Mouse (Mus musculus): Measurements from ENCODE around the gene Fam120b. TPM values are rescaled to one million over a fixed set of nuclear protein-coding genes. Genes with fewer than 3 reads are reported as not detected.

Gene Fam120b
- 10 to 100 TPM; 19.2 to 23.6 TPM for total RNA-seq (2021)
- long read RNA-seq, experiment 1, full-length matches to known transcripts, result 10 of 22 reads
- long read RNA-seq, experiment 1, partial matches to known transcripts, result 7 of 22 reads
- long read RNA-seq, experiment 1, other reads (novel, unspliced or antisense), result 5 of 22 reads
- long read RNA-seq, experiment 2, full-length matches to known transcripts, result 12 of 47 reads
- long read RNA-seq, experiment 2, partial matches to known transcripts, result 24 of 47 reads
- long read RNA-seq, experiment 2, other reads (novel, unspliced or antisense), result 11 of 47 reads

DNA sequence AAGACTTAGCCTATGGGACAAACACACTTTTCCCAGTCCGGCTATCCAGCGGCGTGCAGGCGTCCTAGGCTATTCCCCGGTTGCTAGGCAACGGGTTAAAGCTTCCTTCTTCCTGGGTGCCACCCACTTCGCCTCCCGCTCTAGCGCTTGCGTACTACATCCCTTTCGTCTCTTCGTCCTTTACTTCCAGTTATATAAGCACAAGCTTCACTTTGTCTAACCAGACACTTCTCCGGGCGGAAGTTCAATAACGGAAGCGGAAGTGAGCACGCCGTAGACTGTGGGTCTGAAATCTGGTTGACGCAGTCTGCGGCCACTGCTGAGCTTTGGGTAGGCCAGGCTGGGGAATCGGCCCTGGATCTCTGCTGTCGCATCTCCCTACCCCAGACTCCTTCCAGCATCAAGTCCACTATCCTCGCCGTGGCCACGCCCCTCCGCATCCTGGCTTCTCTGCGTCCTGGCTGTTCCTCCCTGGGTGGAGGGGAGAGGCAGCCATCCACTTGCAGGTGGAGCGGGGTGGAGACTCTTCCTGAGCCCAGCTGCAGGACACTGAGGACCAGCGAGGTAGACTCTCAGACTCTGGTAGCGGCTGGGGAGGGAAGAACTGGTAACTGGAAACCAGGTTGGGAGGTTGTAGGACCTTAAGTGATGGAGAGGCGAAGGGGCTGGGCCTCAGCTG, at the start of gene Fam120b:
Fam120b (plus strand) TSS at position 206 of the 679 bp plus-strand sequence.
- DNase-seq (ENCODE audit: low spot score in 2 of 2), result peak; percentile 43 to 71

DNA sequence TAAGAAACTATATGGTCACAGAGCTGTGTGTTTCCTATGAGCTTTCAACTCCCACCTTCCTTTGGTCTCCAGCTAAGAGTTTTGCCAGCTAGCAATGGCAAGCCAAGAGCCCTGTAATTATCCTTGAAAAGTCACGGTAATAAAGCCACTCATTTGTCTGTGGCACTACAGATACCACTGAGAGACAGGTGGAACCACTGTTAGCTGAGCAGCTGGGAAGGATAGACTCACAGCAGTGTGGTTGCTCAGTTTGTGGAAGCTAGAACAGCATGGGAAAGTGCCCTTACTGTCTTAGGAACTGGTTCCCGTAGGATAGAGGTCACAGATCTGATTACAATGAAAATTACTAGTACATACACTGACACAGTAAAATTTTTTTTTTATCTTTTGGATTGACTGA, 45.9 kb upstream of the Fam120b start:
- DNase-seq (ENCODE audit: low spot score in 2 of 2), result no peak

DNA sequence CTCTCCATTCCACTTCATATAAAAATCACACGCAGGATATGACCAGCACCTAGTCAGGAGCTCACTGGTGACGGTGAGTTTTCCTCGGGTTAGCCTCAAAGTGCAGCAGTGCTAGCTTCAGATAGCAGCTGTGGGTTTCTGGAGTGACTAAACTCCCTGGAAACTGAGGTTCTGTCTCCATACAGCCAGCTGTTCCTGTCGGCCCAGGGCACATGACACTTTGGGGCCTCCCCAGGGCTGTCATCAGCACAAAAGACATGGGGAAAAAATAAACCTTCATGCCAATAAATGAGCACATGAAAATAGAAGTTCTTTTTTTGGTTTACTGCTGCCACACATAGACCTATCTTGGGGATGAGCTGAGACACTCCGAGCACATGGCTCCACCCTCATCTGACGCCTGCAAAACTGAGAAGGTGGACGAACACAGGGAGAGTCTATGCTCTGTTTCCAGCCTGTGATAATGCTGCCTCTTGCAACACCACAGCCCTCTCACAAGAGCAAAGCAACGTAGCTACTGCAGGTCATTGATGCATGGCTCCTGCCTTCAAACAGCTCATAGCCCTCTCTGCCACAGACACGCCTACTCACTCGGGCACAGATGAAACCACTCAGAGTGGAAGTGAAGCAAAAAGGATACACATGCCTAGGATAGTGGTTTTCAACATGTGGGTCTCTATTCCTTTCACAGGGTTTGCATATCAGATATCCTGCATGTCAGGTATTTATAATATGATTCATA, 43.0 kb upstream of the Fam120b start:
- no peak for DNase-seq (ENCODE audit: low spot score in 2 of 2)

DNA sequence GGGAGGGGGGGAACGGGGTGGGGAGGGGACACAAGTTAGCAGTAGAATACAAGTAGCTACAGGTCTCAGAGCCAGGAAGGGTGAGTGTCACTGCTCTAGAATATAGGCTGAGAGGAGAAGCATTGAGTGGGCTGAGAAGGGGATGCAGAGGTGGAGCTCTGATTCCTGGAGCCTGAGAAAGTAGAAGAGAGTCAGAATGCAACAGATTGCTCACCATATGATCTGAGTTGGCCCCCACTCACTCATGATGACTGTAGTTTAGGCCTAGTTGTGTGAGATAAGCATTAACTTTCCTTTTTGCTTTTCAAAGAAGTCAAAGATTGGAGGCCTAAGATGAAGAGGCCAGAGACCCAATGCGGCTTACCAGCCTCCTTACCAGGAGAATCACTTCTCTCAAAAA, 42.0 kb upstream of the Fam120b start:
- DNase-seq (ENCODE audit: low spot score in 2 of 2), result no peak

DNA sequence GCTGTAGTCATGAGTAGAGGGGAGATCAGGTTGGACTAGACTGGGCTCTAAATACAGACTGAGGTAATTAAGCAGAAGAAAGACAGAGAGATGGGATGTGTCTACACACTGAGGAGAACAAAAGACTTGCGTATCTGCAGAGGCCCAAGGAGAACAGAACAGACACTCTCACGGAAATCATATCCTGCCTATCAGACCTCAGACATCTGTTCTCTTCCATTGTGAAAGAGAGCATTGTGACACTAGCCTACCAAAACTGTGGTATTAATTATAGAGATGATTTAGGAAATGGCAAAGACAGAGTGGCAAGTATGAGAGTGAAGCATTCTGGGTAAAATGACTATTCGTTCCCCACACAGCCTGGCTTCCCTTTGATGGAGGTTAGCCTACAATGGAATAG, 40.9 kb upstream of the Fam120b start:
- no peak for DNase-seq (ENCODE audit: low spot score in 2 of 2)

DNA sequence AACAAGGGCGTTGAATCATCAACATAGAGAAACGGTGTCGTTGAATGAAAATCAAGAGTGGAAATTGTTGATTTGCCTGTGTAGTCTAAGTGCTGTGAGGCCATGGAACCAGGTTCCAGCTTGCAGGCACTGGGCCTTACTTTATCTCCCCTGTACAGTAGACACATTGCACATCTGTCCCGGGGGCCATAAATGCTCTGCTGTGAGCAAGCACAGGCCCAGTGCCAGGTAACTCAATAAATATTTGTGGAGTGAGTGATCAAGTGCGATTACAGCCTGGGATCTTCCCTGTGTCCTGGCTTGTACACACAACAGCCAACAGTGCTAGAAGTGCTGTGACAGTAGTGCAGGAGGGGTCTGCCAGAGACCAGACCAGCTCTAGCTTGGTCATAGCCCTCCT, 39.5 kb upstream of the Fam120b start:
- no peak for DNase-seq (ENCODE audit: low spot score in 2 of 2)

DNA sequence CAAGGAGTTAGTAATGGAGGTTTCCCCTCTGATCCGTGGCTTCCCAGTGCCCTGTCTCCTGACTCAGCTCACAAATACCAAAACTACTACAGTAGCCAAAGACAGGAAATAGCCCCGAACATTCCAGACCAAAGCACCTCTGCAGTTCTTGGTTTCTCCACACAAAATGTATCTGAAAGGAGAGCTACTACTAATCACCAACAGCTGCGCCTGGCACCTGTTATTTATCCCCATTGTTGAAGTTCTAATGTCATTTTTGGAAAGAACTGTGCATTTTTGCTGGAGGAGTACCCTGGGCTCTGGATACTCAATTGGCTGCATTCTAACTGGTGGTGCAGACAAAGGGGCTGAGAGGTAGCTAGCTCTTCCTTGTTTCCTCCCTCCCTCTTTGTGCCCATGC, 38.9 kb upstream of the Fam120b start:
- DNase-seq (ENCODE audit: low spot score in 2 of 2), result no peak

DNA sequence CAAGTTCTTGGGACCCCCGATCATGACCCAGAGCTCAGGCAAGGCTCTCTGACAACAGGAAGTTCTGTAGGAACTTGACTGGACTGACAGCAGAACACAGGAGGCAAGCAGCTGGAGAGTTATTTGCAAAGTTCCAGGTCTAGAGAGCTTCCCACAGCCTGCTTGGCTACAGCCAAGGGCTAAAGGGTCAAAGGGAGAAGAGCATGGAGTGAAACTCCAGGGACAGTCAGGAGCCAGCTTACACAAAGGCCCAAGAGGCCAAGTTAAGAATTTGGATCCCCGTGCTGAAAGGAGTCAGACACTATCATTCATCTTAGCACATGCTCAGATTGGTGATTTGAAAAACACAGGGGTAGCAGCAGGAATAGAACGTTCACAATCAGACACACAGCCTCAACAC, 32.3 kb upstream of the Fam120b start:
- DNase-seq (ENCODE audit: low spot score in 2 of 2), result no peak

DNA sequence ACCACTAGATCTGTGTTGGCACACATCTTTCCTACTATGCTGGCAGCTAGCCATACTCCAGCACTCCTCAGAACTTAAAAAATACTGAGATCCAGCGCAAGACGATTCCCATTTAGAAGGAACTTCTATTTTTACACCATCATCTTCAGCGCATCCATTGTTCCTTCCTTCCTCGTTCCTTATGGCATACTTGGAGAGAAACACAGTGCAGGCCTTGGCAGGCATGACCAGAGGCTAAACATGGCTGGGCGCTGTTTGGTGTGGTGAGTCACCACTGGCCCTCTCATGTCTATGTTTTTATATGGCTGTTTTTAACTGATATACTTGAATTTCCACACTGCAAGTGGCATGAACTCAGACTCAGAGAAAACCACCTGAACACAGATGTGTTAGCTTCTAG, 30.4 kb upstream of the Fam120b start:
- DNase-seq (ENCODE audit: low spot score in 2 of 2), result no peak

DNA sequence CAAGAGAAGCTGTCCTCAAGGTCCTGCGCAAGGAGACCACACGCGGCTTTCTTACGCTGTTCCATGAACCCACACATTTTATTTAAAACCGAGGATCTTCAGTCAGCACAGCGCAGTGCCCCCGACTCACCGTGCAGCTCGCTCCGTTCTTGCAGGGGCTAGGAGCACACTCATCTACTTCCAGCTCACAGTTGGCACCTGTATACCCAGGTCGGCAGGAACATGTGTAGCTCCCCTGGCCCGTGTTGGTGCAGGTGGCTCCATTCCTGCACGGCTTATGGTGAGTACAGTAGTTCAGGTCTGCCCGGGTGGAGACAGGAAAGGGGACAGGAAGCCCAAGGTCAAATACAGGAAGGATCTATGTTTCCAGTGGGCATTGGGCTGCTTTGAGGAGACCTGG, 25.6 kb upstream of the Fam120b start:
- DNase-seq (ENCODE audit: low spot score in 2 of 2), result no peak

DNA sequence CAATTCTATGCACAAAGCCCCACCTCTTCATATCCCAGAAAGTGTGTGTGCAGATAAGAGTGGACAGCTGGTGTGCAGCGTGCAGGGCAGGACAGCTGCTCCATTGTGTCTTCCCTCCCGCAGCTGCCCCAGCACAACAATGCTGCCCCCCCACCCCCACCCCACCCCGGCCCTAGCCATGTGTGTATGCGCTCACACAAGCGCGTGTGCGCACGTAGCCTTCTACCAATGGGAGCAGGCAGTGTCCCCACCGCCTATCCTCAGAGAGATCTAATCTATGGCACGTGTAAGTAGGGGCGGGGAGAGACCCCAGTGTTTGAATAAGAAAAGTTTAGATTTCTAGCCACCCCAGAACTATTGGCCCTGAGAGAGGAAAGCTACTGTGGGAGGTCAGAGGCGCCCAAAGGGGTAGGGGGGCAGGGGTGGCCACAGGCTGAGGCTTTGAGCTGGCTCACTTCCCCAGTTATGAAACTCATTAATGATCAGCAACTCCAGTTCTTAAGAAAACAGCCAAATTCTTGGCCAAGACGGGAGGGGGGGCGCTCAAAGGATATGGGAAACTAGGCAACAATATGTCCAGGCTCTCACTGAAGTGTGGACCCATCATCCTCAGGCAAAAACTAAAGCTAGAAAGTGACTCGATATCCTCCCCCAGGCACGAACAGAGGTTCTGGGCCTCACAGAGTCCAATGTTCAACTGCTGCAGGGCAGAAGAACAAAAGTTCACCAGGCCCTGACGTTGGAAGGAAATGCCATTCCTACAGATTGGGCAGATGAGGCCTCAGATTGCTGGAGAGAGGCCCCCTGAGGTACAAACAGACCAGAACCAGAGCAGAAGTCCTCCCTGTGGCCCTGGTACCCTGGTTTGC, 23.8 kb upstream of the Fam120b start:
- DNase-seq (ENCODE audit: low spot score in 2 of 2), result no peak

DNA sequence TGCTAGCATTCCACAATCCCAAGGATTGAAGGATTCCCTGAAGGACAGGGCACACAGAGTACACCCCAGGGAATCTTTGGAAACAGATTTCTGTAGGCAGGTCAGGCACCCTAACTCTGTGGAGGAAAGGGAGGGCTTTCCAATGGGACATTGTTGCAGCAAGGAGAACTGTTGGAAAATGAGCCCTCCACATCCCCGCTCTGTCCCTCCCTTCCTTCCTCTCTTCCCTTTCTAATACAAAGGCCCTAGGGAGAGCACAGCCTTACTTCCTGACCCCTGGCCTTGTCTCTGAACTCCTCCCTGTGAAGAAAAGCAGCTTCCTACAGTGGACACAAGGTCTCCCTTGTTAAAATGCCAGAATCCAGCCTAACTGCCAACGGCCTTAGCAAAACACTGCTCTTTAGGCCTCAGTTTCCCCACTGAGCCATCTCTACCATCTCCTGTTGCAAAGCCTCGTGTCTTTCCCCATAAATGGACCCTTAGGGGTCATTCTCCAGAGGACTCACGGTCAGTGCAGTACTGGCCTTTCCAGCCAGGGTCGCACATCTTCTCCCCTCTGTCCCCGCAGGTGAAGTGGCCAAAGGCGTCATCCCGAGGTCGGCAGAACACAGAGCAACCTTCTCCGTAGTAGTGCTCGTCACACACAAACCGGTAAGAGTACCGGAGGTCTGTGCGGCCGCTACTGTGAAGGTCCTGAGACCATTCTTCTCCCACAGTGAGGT, 22.9 kb upstream of the Fam120b start:
- DNase-seq (ENCODE audit: low spot score in 2 of 2), result no peak

DNA sequence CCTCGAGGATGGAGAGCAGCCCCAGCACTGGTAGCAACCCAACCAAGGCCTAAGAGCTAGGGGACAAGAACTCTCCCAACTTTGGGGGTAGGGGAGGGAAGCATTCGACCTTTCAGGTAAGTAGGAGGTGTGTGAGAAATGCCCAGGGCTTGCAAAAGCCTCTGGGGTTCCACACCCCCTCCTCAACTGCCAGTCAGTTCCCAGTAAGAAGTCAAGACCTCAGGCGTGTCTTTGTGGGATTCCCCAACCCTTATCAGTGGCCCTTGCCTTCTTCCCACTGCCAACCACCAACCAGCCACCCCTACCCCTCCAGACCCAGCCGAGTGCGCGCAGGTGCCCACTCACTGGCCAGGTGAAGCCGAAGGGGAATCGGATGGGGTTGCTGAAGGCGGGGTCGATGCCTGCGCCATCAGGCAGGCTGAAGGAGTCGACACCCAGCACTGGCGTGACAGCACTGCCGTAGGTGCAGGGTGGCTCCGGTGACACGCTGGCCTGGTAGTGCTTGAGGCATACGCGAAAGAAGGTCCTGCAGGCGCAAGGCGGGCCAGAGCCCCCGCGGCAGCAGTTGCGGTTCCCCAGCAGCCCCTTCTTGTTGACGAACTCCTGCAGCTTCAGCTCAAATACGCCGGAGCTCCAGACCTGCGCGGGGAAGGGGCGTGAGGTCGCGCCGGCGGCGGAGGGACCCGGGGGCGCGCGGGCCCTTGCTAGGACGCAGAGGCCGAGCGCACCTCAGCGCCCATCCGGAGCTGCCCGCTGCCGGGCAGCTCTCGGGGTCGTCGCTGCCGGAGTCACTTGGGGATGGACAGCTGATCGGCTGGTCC, 21.5 kb upstream of the Fam120b start:
- no peak for DNase-seq (ENCODE audit: low spot score in 2 of 2)

DNA sequence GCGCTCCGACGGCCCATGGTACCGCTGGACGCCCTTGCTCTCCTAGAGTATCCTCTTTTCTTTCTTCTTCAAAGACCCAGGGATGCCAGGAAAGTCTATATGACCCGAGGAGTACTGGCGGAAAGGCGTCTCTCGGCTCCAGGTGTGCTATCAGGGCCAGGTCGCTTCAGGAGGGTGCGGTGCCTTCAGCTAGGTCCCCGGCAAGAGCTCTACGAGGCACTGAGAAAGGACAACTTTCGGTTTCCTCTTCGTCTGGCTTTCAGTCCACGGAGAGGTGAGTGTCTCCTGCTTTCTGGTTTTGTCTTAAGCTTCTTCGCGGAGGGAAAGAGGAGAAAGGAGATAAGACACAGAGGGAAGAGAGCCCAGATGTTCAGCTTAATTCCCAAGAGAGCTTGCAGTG, 20.8 kb upstream of the Fam120b start:
- DNase-seq (ENCODE audit: low spot score in 2 of 2), result no peak

DNA sequence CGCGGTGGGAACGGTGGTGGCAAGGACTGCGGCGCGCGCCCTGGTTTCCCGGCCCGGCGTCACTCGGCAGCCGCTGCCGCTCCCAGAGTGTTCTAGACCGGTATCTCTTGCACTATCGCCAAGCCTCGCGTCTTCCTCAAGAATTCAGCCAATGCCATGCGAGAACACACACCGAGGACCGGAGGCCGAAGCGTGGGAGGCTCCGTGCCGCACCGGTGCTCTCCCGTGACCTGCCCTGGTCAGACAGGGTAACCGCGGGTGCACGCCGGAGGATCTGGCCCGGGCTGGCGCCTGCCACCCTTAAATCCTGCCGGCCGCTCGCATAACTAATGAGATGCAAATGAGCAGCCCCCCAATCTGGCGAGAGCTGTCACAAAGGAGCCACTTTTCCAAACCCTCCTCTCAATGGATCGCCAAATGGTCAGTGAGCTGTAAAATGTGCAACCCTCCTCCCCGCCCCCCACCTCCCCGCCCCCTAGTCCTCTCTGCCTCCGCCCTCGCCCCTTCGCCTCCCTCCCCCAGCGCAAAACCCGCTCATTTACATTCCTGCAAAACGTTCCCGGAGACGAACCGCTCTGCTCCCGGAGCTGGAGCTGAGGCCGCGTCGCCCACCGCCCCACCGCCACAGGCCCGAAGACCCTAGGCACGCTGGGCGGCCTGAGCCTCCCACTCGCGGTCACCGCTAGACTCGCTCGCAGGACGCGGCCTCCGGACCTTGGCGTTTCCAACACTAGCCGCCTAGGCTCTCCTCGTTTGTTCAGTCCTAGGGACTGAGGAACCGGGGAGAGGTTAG, 20.1 kb upstream of the Fam120b start:
- DNase-seq (ENCODE audit: low spot score in 2 of 2), result peak in 1 of 2 experiments; percentile 50

DNA sequence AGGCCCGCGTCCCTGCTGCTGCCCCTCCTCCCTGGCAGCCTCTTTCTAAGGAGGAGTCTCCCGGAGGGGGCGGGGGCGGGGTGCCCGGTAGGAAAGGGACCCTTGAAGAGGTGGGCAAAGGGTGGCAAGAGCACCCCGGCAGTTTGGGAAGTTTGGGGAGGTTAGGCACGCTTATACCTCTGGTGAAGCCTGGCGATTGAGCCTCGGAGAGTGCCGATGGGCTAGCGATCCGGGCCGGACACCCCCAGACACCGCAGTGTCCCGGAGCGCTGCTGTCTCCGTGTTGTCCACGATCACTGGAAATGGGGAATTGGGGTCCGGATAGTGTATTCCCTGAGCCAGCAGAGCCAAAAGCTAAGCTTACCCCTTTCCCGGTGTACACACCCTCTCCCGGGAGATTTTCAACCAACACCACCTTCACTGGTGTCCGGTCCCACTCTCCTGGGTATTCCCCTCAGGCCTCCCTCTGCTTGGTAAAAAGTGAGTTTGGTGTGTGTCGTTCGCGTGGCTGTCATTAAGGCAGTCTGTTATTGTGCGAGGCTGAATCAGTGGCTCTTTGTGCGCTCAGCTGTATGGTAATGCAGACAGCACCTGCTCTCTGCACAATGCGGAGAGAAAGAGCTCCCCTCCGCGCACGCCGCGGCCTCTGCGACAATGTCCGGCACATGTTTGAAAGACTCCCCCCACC, 19.4 kb upstream of the Fam120b start, which contains the start of gene Dll1:
Dll1 (minus strand) TSS at position 379 of the 688 bp plus-strand sequence.
- no peak for DNase-seq (ENCODE audit: low spot score in 2 of 2)

DNA sequence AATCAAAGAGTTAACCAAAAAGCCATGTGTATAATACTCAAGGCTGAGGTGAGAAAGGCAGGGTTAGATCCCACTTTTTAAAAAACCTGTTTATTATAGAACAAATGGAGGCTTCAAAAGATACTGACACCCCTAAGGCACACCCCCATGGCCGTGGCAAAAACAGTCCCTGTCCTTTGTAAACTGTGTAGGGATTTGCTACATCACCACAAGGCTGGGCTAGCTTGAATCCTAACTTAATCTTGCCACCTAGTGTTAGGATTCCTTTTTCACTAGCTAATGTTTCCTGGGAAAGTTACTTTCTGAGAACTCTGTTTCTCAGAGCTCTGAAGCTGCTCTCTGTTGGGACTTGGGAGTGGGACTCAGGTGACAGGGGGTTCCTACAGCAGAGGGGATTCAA, 18.1 kb upstream of the Fam120b start:
- DNase-seq (ENCODE audit: low spot score in 2 of 2), result no peak

DNA sequence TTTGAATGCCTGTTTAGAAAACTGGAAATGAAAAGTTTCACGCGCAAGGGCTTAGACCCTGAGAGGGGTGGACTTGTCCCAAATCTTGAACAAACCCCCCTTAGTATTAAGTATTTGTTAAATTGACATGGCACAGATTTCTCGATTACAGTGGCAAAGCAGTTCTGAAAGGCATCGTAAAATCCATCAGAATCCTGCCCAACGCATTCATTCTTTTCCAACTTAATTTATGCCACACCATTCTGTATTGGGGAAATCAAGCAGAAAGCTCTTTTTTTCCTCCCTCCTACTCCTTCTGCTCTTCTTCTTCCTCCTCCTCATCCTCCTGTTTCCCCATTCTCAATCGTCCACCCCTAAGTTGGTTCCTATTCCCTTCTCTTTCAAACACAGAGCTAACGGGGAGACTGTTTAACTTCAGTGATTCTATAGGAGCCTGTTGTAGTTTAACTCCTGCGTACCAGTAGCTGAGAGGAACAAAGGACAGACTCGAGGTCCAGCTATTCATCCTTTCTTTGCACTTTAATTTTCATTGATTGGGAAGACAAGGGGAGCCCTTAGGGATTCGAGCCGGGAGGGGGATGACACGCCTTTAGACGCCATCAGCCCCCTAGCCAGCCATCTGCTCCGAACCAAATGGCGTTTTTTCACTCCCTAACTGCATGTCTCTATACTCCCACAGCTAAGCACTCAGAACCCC, 17.4 kb upstream of the Fam120b start:
- DNase-seq (ENCODE audit: low spot score in 2 of 2), result no peak

Data from adrenal gland, postnatal 4 days (tissue).